Mouse (Mus musculus) CH12.LX (cell line): ENCODE measurements around the gene Sds.

ENCODE experiments used
- BHLHE40 ChIP-seq: IDR thresholded peaks from 2 replicates; pipeline ENCODE4 v1.6.1; 2011; ENCODE audit warnings: mild to moderate bottlenecking, low read depth, low read length, improper control_type of control experiment
- CTCF ChIP-seq, 2 experiments: IDR thresholded peaks in 1 of 2; conservative IDR thresholded peaks in 1 of 2; 2 replicates each; pipeline ENCODE4 v1.5.1; 2011 to 2012; ENCODE audit warnings: low read depth in 2 of 2, low read length in 2 of 2, improper control_type of control experiment in 1 of 2, inconsistent platforms in 1 of 2, mild to moderate bottlenecking in 1 of 2, moderate library complexity in 1 of 2
- EP300 ChIP-seq: IDR thresholded peaks from 2 replicates; pipeline ENCODE4 v1.6.1; 2011; ENCODE audit warnings: low read length, improper control_type of control experiment
- ETS1 ChIP-seq: conservative IDR thresholded peaks from 2 replicates; pipeline ENCODE4 v1.6.1; 2012; ENCODE audit warnings: low read depth, mild to moderate bottlenecking, inconsistent platforms, low read length, improper control_type of control experiment, moderate library complexity
- HCFC1 ChIP-seq: IDR thresholded peaks from 2 replicates; pipeline ENCODE4 v1.6.1; 2012; ENCODE audit warnings: low read depth, mild to moderate bottlenecking, inconsistent platforms, low read length, improper control_type of control experiment
- MAX ChIP-seq: IDR thresholded peaks from 2 replicates; pipeline ENCODE4 v1.6.1; 2011; ENCODE audit warnings: low read length, improper control_type of control experiment
- MEF2A ChIP-seq: IDR thresholded peaks from 2 replicates; pipeline ENCODE4 v1.6.1; 2014; ENCODE audit warnings: low read depth, mild to moderate bottlenecking, inconsistent platforms, low read length, improper control_type of control experiment, borderline replicate concordance
- POLR2A ChIP-seq: IDR thresholded peaks from 2 replicates; pipeline ENCODE4 v1.6.1; 2011; ENCODE audit warnings: low read depth, mild to moderate bottlenecking, improper control_type of control experiment, low read length
- POLR2AphosphoS2 ChIP-seq: IDR thresholded peaks from 2 replicates; pipeline ENCODE4 v1.6.1; 2011; ENCODE audit warnings: low read depth, low read length, improper control_type of control experiment
- RAD21 ChIP-seq: IDR thresholded peaks from 2 replicates; pipeline ENCODE4 v1.6.1; 2011; ENCODE audit warnings: low read depth, mild to moderate bottlenecking, low read length, improper control_type of control experiment, moderate library complexity
- UBTF ChIP-seq: IDR thresholded peaks from 2 replicates; pipeline ENCODE4 v1.6.1; 2012; ENCODE audit warnings: low read depth, mild to moderate bottlenecking, inconsistent platforms, low read length, improper control_type of control experiment, moderate library complexity
- ZKSCAN1 ChIP-seq: IDR thresholded peaks from 2 replicates; pipeline ENCODE4 v1.6.1; 2012; ENCODE audit warnings: low read depth, inconsistent platforms, low read length, improper control_type of control experiment, borderline replicate concordance
- ZNF384 ChIP-seq: IDR thresholded peaks from 2 replicates; pipeline ENCODE4 v1.6.1; 2012; ENCODE audit warnings: low read depth, low read length, improper control_type of control experiment, inconsistent platforms

DNA sequence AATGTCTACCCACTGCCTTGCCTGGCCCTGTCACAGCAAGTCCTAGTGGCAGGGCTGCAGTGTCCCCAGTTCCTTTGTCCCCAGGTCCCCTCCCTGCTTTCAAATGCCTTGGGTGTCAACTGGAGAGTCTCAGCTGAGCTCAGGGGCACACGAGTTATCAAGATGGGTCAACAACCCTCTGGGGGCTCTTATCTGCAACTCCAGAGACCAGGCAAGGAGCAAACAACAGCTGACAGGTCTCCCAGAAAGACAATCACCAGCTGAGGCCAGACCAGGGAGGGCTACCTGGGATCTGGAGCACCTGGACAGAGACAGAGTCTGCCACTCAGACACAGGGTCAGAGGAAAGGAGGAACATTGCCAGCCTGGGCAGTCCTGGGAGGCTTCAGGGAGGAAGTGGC, 20.1 kb upstream of the Sds start:
- TF ChIP-seq BHLHE40 (no peak), POLR2A (no peak), CTCF (conservative IDR thresholded peaks at IDR 0.05 in 1 of 2, IDR thresholded peaks at IDR 0.05 in 1 of 2; ENCODE audit: low read depth in 2 of 2, low read length in 2 of 2) (no peak), ZKSCAN1 (no peak), EP300 (no peak), MAX (no peak), POLR2AphosphoS2 (no peak), UBTF (no peak), ETS1 (no peak), HCFC1 (no peak), RAD21 (no peak), ZNF384 (no peak), MEF2A (no peak)
